Mouse (Mus musculus): ENCODE data around the gene H2afy2.
A peak's percentile ranks its signal among the peaks of the same experiment; 100 is the strongest.

Gene H2afy2

GRCm38 (mm10) chr10:61787541-61788313 is 3.8 kb upstream of the H2afy2 start:
- DNase-seq (ENCODE audit: inconsistent age in 2 of 2, low spot score in 1 of 2), result no peak

DNA sequence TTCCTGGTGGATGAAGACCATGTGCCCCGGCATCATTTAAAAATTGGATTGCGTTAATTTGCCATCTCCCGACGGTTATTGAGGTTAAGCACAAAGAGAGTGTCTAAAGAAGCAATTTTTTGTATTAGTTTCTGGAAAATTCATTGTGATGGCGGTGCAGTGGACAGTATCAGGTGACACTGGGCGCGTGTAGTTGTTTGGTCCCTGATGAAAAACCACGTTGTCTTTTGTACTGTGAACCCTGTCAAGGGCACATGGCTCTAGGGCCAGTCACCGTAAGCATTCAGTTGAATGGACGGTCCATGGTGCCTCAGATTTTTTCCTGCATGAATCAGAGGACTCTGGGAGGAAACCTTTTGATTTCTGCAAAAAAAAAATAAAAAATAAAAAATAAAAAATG is 467 bp upstream of the H2afy2 start:
- DNase-seq (ENCODE audit: inconsistent age in 2 of 2, low spot score in 1 of 2), result peak; percentile 24 to 61

- DNase-seq (ENCODE audit: inconsistent age in 2 of 2, low spot score in 1 of 2), result peak; percentile 74 to 90
Observed at GRCm38 (mm10) chr10:61782799-61783611, 942 bp downstream of the H2afy2 start.

DNA sequence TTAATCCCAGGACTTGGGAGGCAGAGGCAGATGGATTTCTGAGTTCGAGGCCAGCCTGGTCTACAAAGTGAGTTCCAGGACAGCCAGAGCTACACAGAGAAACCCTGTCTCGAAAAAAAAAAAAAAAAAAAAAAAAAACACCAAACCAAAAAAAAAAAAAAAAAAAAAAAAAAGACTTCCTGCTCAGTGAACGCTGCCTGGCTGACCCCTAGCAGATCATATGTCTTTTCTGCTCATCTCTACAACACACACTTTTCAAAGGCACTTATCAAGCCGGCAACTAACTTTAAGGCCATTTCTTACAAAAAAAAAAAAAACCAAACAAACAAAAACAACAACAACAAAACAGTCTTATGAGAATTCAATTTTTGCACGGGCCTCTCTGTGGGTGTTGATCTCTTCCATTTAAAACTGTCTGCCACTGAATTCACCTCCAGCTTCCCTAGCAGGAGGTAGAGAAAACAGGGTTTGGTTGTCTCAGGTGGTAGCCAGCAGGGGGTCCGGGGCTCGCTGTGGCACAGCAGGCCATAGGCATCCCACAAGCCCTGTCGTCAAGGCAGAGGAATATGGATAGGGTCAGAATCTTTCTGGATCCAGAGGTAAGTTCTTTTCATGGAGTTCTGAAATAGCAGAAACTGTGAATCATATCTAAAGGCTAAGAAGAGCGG is 2.4 kb downstream of the H2afy2 start:
- DNase-seq (ENCODE audit: inconsistent age in 2 of 2, low spot score in 1 of 2), result no peak

GRCm38 (mm10) chr10:61766806-61767205 is 17.1 kb downstream of the H2afy2 start:
- no peak for DNase-seq (ENCODE audit: inconsistent age in 2 of 2, low spot score in 1 of 2)

GRCm38 (mm10) chr10:61765558-61765957 is 18.4 kb downstream of the H2afy2 start:
- DNase-seq (ENCODE audit: inconsistent age in 2 of 2, low spot score in 1 of 2), result no peak

- DNase-seq (ENCODE audit: inconsistent age in 2 of 2, low spot score in 1 of 2), result no peak
Observed at GRCm38 (mm10) chr10:61764689-61765088, 19.3 kb downstream of the H2afy2 start.

GRCm38 (mm10) chr10:61759869-61760268 is 24.1 kb downstream of the H2afy2 start:
- DNase-seq (ENCODE audit: inconsistent age in 2 of 2, low spot score in 1 of 2), result peak; percentile 41 to 64

GRCm38 (mm10) chr10:61758904-61759303 is 25.0 kb downstream of the H2afy2 start:
- no peak for DNase-seq (ENCODE audit: inconsistent age in 2 of 2, low spot score in 1 of 2)

DNA sequence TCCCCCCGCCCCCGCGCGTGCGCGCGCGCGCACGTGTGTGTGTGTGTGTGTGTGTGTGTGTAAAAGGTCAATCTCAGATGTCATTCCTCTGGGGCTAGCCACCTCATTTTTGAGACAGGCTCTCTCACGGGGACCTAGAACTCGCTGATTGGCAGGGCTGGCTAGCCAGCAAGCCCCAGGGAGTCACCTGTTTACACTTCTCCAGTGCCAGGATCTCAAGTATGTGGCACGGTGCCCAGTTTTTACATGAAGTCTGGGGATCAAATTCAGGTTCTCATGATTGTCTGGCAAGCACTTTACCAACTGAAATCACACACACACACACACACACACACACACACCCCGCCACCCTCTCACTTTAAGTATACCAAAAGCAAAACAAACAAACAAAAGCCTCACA is 26.9 kb downstream of the H2afy2 start:
- DNase-seq (ENCODE audit: inconsistent age in 2 of 2, low spot score in 1 of 2), result no peak

DNA sequence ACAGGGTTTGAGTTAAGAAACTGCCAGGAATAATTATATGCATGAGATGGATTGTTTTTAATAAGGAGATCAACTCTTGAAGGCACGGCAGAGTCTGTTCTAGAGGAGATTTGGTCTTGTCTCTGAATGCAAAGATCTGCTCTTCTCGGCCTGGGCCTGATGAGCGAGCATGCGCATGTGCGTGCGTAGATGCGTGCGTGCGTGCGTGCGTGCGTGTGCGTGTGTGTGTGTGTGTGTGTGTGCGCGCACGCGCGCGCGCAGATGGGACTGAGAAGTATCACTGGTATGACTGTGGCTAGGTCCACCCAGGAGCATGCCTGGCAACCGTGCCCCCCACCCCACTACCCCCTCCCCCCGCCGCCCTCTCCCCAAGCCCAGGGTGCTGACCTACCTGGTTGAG is 30.9 kb downstream of the H2afy2 start:
- DNase-seq (ENCODE audit: inconsistent age in 2 of 2, low spot score in 1 of 2), result no peak

- peak; percentile 63 to 76 for DNase-seq (ENCODE audit: inconsistent age in 2 of 2, low spot score in 1 of 2)
Observed at GRCm38 (mm10) chr10:61751534-61752219, 32.3 kb downstream of the H2afy2 start.

GRCm38 (mm10) chr10:61750014-61750413 is 33.9 kb downstream of the H2afy2 start:
- no peak for DNase-seq (ENCODE audit: inconsistent age in 2 of 2, low spot score in 1 of 2)

DNA sequence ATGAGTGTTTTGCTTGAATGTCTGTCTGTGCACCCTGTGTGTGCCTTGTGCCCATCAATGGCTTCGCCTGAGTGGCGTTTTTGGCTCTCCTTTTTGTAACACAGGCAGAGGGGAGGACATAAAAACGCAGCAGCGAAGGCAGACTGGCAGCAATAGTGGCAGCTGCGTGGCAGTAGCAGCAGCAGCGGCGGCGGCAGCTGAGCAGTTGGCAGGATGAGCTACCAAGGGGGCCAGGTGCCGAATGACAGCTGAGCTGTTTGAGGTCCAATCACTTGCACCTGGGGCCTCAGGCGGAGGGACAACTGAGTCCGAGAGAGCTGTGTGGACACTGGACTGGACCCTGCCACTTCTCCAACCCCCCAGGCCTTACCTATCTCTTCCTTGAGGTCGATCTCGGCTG is 36.6 kb downstream of the H2afy2 start:
- DNase-seq (ENCODE audit: inconsistent age in 2 of 2, low spot score in 1 of 2), result no peak

DNA sequence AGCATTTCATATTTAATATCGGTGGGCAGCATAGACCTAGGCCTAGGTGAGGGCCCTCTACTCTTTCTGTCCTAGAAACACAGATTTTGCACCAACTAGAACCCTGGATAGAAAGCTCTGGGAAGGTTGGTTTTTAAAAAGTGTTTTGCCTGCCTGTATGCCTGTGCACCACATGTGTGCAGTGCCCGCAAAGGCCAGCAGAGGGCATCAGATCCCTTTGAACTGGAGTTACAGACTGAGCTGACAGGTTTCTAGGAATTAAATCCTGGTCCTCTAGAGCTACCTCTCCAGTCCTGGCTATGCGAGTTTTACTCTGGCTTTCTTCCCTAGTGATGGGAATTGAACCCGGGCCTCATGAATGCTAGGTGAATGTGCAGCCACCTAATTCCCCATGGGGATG is 38.8 kb downstream of the H2afy2 start:
- DNase-seq (ENCODE audit: inconsistent age in 2 of 2, low spot score in 1 of 2), result peak in 1 of 2 experiments; percentile 71

- peak; percentile 39 to 65 for DNase-seq (ENCODE audit: inconsistent age in 2 of 2, low spot score in 1 of 2)
Observed at GRCm38 (mm10) chr10:61742336-61742735, 41.6 kb downstream of the H2afy2 start.

DNA sequence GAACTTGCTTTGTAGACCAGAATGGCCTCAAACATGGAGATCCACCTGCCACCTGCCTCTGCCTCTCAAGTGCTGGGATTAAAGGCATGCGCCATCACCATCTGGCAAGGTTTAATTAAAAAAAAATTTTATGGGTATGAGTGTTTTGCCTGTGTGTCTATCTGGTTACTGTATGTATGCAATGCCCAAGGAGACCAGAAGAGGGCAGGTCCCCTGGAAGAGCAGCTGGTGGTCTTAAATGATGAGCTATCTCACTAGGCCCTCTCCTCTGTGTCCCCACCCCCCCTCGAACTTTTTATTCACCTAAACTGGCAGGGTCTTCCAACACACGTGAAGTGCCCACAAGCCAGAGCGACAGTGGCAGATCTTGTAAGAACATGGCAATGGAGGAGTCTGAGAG is 42.1 kb downstream of the H2afy2 start:
- DNase-seq (ENCODE audit: inconsistent age in 2 of 2, low spot score in 1 of 2), result peak in 1 of 2 experiments; percentile 41

GRCm38 (mm10) chr10:61741306-61741705 is 42.6 kb downstream of the H2afy2 start:
- peak; percentile 85 to 93 for DNase-seq (ENCODE audit: inconsistent age in 2 of 2, low spot score in 1 of 2)

GRCm38 (mm10) chr10:61738126-61738525 is 45.8 kb downstream of the H2afy2 start:
- DNase-seq (ENCODE audit: inconsistent age in 2 of 2, low spot score in 1 of 2), result peak; percentile 84 to 85

- DNase-seq (ENCODE audit: inconsistent age in 2 of 2, low spot score in 1 of 2), result peak in 1 of 2 experiments; percentile 54
Observed at GRCm38 (mm10) chr10:61737537-61737936, 46.4 kb downstream of the H2afy2 start.

DNA sequence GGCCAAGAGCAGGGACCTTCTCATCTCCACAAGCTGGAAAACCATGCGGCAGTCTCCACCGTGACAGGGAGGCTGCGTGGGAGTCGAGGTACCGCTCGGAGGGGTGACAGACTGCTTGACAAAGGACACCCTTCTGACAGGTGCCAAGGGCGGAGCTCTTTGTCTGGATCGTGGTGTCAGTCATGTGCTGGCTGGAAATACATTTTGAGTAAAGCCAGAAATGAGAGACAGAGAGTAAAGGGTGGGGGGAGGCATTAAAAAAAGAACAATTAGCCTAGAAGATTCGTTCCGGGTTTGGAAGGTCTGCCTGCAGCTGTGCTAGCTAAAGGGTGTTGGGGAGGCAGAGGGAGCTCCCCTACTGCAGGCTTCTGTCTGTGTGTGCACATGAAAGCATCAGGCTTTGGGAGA is 47.3 kb downstream of the H2afy2 start:
- peak in 1 of 2 experiments; percentile 35 for DNase-seq (ENCODE audit: inconsistent age in 2 of 2, low spot score in 1 of 2)

Measured in adrenal gland, adult (tissue).